ENCODE assay signal across 7 mouse cellular contexts in the genomic region with DNA sequence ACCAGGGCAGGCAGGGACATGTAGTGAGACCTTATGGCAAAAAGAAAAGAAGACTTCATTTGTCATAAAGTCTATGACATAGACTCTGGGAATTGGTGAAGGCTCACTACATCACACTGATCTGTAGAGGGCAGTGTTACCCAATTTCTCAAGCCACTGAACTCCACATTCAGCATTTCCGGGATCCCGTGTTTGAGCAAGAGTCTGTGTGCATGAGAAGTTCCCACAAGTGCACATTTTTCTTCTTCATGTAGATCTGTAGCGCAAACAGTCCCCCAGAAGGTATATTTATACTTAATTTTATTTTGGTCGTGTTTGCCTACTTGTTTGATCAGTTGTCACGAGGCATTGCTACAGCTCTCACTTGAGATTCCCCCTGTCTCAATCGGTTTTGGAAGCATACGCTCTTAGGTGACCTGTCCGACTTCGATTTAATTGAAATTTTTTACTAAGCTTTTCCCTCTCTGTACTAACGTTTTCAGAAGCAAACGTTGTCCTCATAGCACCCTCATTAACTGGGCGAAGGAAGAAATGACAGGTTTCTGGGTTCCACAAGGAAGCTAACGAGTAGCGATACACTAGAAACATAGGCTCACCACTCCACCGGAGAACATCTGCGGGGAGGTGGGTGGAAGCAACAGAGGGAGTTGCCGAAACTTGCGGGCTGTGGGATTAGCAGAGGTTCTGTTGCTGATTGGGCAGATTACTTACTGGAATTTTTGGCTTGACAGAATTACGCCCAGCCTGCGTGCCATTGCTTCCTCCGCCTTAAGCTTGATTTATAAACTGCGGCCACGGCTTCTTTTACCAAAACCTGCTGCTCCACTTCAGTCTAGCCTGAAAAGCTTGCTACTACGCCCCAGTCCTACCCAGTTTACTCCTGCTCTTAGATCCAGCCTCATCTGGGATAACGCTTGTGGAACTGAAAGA. TPM values are rescaled to one million over a fixed set of nuclear protein-coding genes. Genes with fewer than 3 reads are reported as not detected.
DNase-seq lines count a peak whose midpoint lies in the region; ATAC-seq lines count a peak whose summit lies in the region.

No protein-coding gene starts in this region.

- no peak overlapping the region for H3K27ac ChIP-seq in forebrain, embryonic 13.5 days
- H3K27ac ChIP-seq in hindbrain, embryonic 10.5 days: no peak overlapping the region

- H3K4me2 ChIP-seq in forebrain, embryonic 13.5 days: peak overlapping the region; percentile 55

- peaks cover 10% of the 10 kb centered on the region for H3K36me3 ChIP-seq in forebrain, embryonic 13.5 days (ENCODE audit: poor library complexity, severe bottlenecking)
- H3K36me3 ChIP-seq in hindbrain, embryonic 10.5 days: peaks cover 21% of the 10 kb centered on the region

- DNase-seq in MN1 (ENCODE audit: low spot score): peak; percentile 61
- peak; percentile 80 for DNase-seq in c-Kit-positive CD71-positive TER-119-negative erythroid progenitor cells, embryonic 14.5 days (ENCODE audit: low read depth)
- peak; percentile 34 for DNase-seq in hindbrain, embryonic 10.5 days (ENCODE audit: low spot score)
- peak; percentile 64 for DNase-seq in layer of hippocampus, adult 9-11 months
- peak; percentile 61 for DNase-seq in lung, postnatal 14 days
- DNase-seq in retina, postnatal 7 days (ENCODE audit: low read depth, low spot score): peak; percentile 61

- peaks cover 22% of the 10 kb centered on the region for H3K4me1 ChIP-seq in forebrain, embryonic 13.5 days
- peaks cover 22% of the 10 kb centered on the region for H3K4me1 ChIP-seq in hindbrain, embryonic 10.5 days (replicated peaks)

- peak overlapping the region; percentile 50; the same call in 1 of the 2 replicates for H3K9ac ChIP-seq in forebrain, embryonic 13.5 days

- peak; percentile 48 for ATAC-seq in forebrain, embryonic 13.5 days

- H3K27me3 ChIP-seq in forebrain, embryonic 13.5 days: peaks cover 17% of the 10 kb centered on the region
- peaks cover 12% of the 10 kb centered on the region for H3K27me3 ChIP-seq in hindbrain, embryonic 10.5 days (ENCODE audit: insufficient read depth, poor library complexity, severe bottlenecking)

- no peaks in the 10 kb centered on the region for H3K9me3 ChIP-seq in forebrain, embryonic 13.5 days (replicated peaks)
- H3K9me3 ChIP-seq in hindbrain, embryonic 10.5 days: no peaks in the 10 kb centered on the region

- WGBS in forebrain, embryonic 13.5 days: 22% methylated on average over 25 of the region's 25 CpGs
- 26% methylated on average over 25 of the region's 25 CpGs for WGBS in hindbrain, embryonic 10.5 days

- H3K4me3 ChIP-seq in forebrain, embryonic 13.5 days: peak overlapping the region; percentile 27
- peak overlapping the region; percentile 49 for H3K4me3 ChIP-seq in hindbrain, embryonic 10.5 days

RNA-seq across cellular contexts. Expression of a gene that starts 1.7 kb away (rescaled TPM):
- 101 and 112 TPM in 2 replicates for polyA plus RNA-seq in forebrain, embryonic 13.5 days (2015; fragmentation: Nextera tagmentation; extraction: Ambion mirVana)
- 150 and 153 TPM in 2 replicates for polyA plus RNA-seq in hindbrain, embryonic 10.5 days (2016; fragmentation: Nextera tagmentation; extraction: Ambion mirVana)

RNA-seq across cellular contexts. Expression of a gene that starts 19.8 kb away (rescaled TPM):
- 31.4 and 35.4 TPM in 2 replicates for polyA plus RNA-seq in forebrain, embryonic 13.5 days (2015; fragmentation: Nextera tagmentation; extraction: Ambion mirVana)
- 32.6 and 51.1 TPM in 2 replicates for polyA plus RNA-seq in hindbrain, embryonic 10.5 days (2016; fragmentation: Nextera tagmentation; extraction: Ambion mirVana)

RNA-seq across cellular contexts. Expression of a gene that starts 38.3 kb away (rescaled TPM):
- polyA plus RNA-seq in forebrain, embryonic 13.5 days (2015; fragmentation: Nextera tagmentation; extraction: Ambion mirVana): 970 and 989 TPM in 2 replicates
- 705 and 825 TPM in 2 replicates for polyA plus RNA-seq in hindbrain, embryonic 10.5 days (2016; fragmentation: Nextera tagmentation; extraction: Ambion mirVana)

RNA-seq across cellular contexts. Expression of a gene that starts 51.4 kb away (rescaled TPM):
- 75.3 TPM in 2 replicates for polyA plus RNA-seq in forebrain, embryonic 13.5 days (2015; fragmentation: Nextera tagmentation; extraction: Ambion mirVana)
- polyA plus RNA-seq in hindbrain, embryonic 10.5 days (2016; fragmentation: Nextera tagmentation; extraction: Ambion mirVana): 59.4 and 65.2 TPM in 2 replicates
